Mouse (Mus musculus): ENCODE measurements around the gene Lnpep. TPM values are rescaled to one million over a fixed set of nuclear protein-coding genes. Genes with fewer than 3 reads are reported as not detected.

The Lnpep gene
- 91.4 and 99.0 TPM in 2 replicates for total RNA-seq (2014; fragmentation: Nextera tagmentation)
- 54.0 and 62.9 TPM in 2 replicates for total RNA-seq (2017)
- 5.3 and 7.1 TPM in 2 replicates for polyA plus RNA-seq (2012)

- peak; percentile 83 for ATAC-seq (ENCODE audit: extremely low read depth, insufficient number of reproducible peaks, low FRiP score, poor library complexity, severe bottlenecking)
These were observed at the start of gene Lnpep for GRCm38 (mm10) chr17:17624957-17625586. Gene Lnpep (minus strand): TSS chr17:17625050.

GRCm38 (mm10) chr17:17655829-17656176 is 31.0 kb upstream of the Lnpep start:
- ATAC-seq (ENCODE audit: extremely low read depth, insufficient number of reproducible peaks, low FRiP score, poor library complexity, severe bottlenecking) = no peak
- no peak for DNase-seq (ENCODE audit: low spot score)
- Histone ChIP-seq H3K36me3 (replicated peaks) (no peaks in the 10 kb centered on the region), H3K4me1 (ENCODE audit: insufficient read depth, low read depth, low read length) (no peaks in the 10 kb centered on the region), H3K9me3 (replicated peaks) (no peaks in the 10 kb centered on the region), H3K4me3 (ENCODE audit: low read depth, low read length) (no peak overlapping the region), H3K27me3 (ENCODE audit: insufficient read depth, low read length) (peaks cover 9% of the 10 kb centered on the region; the same call in 1 of the 2 replicates)
- TF ChIP-seq POLR2AphosphoS5 (IDR thresholded peaks at IDR 0.05; ENCODE audit: insufficient replicate concordance, low read depth, low read length) = no peak
- no peak for TF ChIP-seq GATA1 (IDR thresholded peaks at IDR 0.05; ENCODE audit: borderline replicate concordance, low read length)
- TF ChIP-seq TAL1 (conservative IDR thresholded peaks at IDR 0.05; ENCODE audit: low read depth, low read length) = no peak
- no peak for TF ChIP-seq CTCF (IDR thresholded peaks at IDR 0.05; ENCODE audit: low read depth, low read length)
- TF ChIP-seq GATA2 (IDR thresholded peaks at IDR 0.05; ENCODE audit: borderline replicate concordance, low read depth, low read length) = no peak

More at GRCm38 (mm10) chr17:17624957-17625586, at the start of gene Lnpep:
- Histone ChIP-seq H3K4me3 (ENCODE audit: low read depth, low read length) (peak within 1 kb of the TSS; percentile 93), H3K9me3 (replicated peaks) (0 out of 2 replicates have a peak, but pooled peaks cover 4% of the 10 kb centered on the region), H3K27me3 (ENCODE audit: insufficient read depth, low read length) (no peaks in the 10 kb centered on the region), H3K4me1 (ENCODE audit: insufficient read depth, low read depth, low read length) (peaks cover 21% of the 10 kb centered on the region), H3K36me3 (replicated peaks) (no peaks in the 10 kb centered on the region)
- TF ChIP-seq TAL1 (conservative IDR thresholded peaks at IDR 0.05; ENCODE audit: low read depth, low read length) (no peak), GATA2 (IDR thresholded peaks at IDR 0.05; ENCODE audit: borderline replicate concordance, low read depth, low read length) (no peak), CTCF (IDR thresholded peaks at IDR 0.05; ENCODE audit: low read depth, low read length) (no peak), POLR2AphosphoS5 (IDR thresholded peaks at IDR 0.05; ENCODE audit: insufficient replicate concordance, low read depth, low read length) (no peak), GATA1 (IDR thresholded peaks at IDR 0.05; ENCODE audit: borderline replicate concordance, low read length) (no peak)
- peak; percentile 62 for DNase-seq (ENCODE audit: low spot score)

- H3K36me3 ChIP-seq (replicated peaks) = no peaks in the 10 kb centered on the region
- DNase-seq (ENCODE audit: low spot score) (no peak), ATAC-seq (ENCODE audit: extremely low read depth, insufficient number of reproducible peaks, low FRiP score, poor library complexity, severe bottlenecking) (no peak)
- no peak for TF ChIP-seq POLR2AphosphoS5 (IDR thresholded peaks at IDR 0.05; ENCODE audit: insufficient replicate concordance, low read depth, low read length)
- TF ChIP-seq GATA1 (IDR thresholded peaks at IDR 0.05; ENCODE audit: borderline replicate concordance, low read length) = no peak
- TF ChIP-seq GATA2 (IDR thresholded peaks at IDR 0.05; ENCODE audit: borderline replicate concordance, low read depth, low read length) = no peak
- TF ChIP-seq CTCF (IDR thresholded peaks at IDR 0.05; ENCODE audit: low read depth, low read length) = no peak
- TF ChIP-seq TAL1 (conservative IDR thresholded peaks at IDR 0.05; ENCODE audit: low read depth, low read length) = no peak
- peaks cover 11% of the 10 kb centered on the region for H3K27me3 ChIP-seq (ENCODE audit: insufficient read depth, low read length)
- no peak overlapping the region for H3K4me3 ChIP-seq (ENCODE audit: low read depth, low read length)
- no peaks in the 10 kb centered on the region for H3K4me1 ChIP-seq (ENCODE audit: insufficient read depth, low read depth, low read length)
- H3K9me3 ChIP-seq (replicated peaks) = no peaks in the 10 kb centered on the region
These were observed 30.4 kb upstream of the Lnpep start for GRCm38 (mm10) chr17:17654997-17655828.

GRCm38 (mm10) chr17:17652570-17652969 is 27.7 kb upstream of the Lnpep start:
- ATAC-seq (ENCODE audit: extremely low read depth, insufficient number of reproducible peaks, low FRiP score, poor library complexity, severe bottlenecking) = no peak
- DNase-seq (ENCODE audit: low spot score) = no peak
- no peak for TF ChIP-seq POLR2AphosphoS5 (IDR thresholded peaks at IDR 0.05; ENCODE audit: insufficient replicate concordance, low read depth, low read length)
- no peak for TF ChIP-seq TAL1 (conservative IDR thresholded peaks at IDR 0.05; ENCODE audit: low read depth, low read length)
- no peak for TF ChIP-seq GATA2 (IDR thresholded peaks at IDR 0.05; ENCODE audit: borderline replicate concordance, low read depth, low read length)
- TF ChIP-seq CTCF (IDR thresholded peaks at IDR 0.05; ENCODE audit: low read depth, low read length) = no peak
- TF ChIP-seq GATA1 (IDR thresholded peaks at IDR 0.05; ENCODE audit: borderline replicate concordance, low read length) = no peak
- Histone ChIP-seq H3K36me3 (replicated peaks) (no peaks in the 10 kb centered on the region), H3K4me3 (ENCODE audit: low read depth, low read length) (no peak overlapping the region), H3K9me3 (replicated peaks) (no peaks in the 10 kb centered on the region), H3K4me1 (ENCODE audit: insufficient read depth, low read depth, low read length) (no peaks in the 10 kb centered on the region), H3K27me3 (ENCODE audit: insufficient read depth, low read length) (peaks cover 12% of the 10 kb centered on the region)

GRCm38 (mm10) chr17:17645738-17646137 is 20.9 kb upstream of the Lnpep start:
- Histone ChIP-seq H3K36me3 (replicated peaks) (no peaks in the 10 kb centered on the region), H3K27me3 (ENCODE audit: insufficient read depth, low read length) (peaks cover 10% of the 10 kb centered on the region), H3K4me3 (ENCODE audit: low read depth, low read length) (no peak overlapping the region), H3K4me1 (ENCODE audit: insufficient read depth, low read depth, low read length) (no peaks in the 10 kb centered on the region), H3K9me3 (replicated peaks) (no peaks in the 10 kb centered on the region)
- TF ChIP-seq CTCF (IDR thresholded peaks at IDR 0.05; ENCODE audit: low read depth, low read length) (peak; percentile 89), GATA1 (IDR thresholded peaks at IDR 0.05; ENCODE audit: borderline replicate concordance, low read length) (no peak)
- DNase-seq (ENCODE audit: low spot score) = no peak
- ATAC-seq (ENCODE audit: extremely low read depth, insufficient number of reproducible peaks, low FRiP score, poor library complexity, severe bottlenecking) = peak; percentile 78

GRCm38 (mm10) chr17:17637387-17637786 is 12.5 kb upstream of the Lnpep start:
- H3K4me1 ChIP-seq (ENCODE audit: insufficient read depth, low read depth, low read length) = no peaks in the 10 kb centered on the region; the same call in 1 of the 2 replicates
- no peaks in the 10 kb centered on the region for H3K36me3 ChIP-seq (replicated peaks)
- DNase-seq (ENCODE audit: low spot score) (no peak), ATAC-seq (ENCODE audit: extremely low read depth, insufficient number of reproducible peaks, low FRiP score, poor library complexity, severe bottlenecking) (no peak)
- TF ChIP-seq CTCF (IDR thresholded peaks at IDR 0.05; ENCODE audit: low read depth, low read length) (no peak), POLR2AphosphoS5 (IDR thresholded peaks at IDR 0.05; ENCODE audit: insufficient replicate concordance, low read depth, low read length) (no peak), GATA1 (IDR thresholded peaks at IDR 0.05; ENCODE audit: borderline replicate concordance, low read length) (no peak), GATA2 (IDR thresholded peaks at IDR 0.05; ENCODE audit: borderline replicate concordance, low read depth, low read length) (no peak), TAL1 (conservative IDR thresholded peaks at IDR 0.05; ENCODE audit: low read depth, low read length) (no peak)
- H3K27me3 ChIP-seq (ENCODE audit: insufficient read depth, low read length) = no peaks in the 10 kb centered on the region
- H3K4me3 ChIP-seq (ENCODE audit: low read depth, low read length) = no peak overlapping the region
- no peaks in the 10 kb centered on the region for H3K9me3 ChIP-seq (replicated peaks)

Data from G1E (cell line).